Mouse (Mus musculus): ENCODE results near the gene Dnase1l3. TPM values are rescaled to one million over a fixed set of nuclear protein-coding genes. Genes with fewer than 3 reads are reported as not detected.

Dnase1l3 gene
- polyA plus RNA-seq, 1 experiment from 2014 or later, result 0.05 TPM

DNA sequence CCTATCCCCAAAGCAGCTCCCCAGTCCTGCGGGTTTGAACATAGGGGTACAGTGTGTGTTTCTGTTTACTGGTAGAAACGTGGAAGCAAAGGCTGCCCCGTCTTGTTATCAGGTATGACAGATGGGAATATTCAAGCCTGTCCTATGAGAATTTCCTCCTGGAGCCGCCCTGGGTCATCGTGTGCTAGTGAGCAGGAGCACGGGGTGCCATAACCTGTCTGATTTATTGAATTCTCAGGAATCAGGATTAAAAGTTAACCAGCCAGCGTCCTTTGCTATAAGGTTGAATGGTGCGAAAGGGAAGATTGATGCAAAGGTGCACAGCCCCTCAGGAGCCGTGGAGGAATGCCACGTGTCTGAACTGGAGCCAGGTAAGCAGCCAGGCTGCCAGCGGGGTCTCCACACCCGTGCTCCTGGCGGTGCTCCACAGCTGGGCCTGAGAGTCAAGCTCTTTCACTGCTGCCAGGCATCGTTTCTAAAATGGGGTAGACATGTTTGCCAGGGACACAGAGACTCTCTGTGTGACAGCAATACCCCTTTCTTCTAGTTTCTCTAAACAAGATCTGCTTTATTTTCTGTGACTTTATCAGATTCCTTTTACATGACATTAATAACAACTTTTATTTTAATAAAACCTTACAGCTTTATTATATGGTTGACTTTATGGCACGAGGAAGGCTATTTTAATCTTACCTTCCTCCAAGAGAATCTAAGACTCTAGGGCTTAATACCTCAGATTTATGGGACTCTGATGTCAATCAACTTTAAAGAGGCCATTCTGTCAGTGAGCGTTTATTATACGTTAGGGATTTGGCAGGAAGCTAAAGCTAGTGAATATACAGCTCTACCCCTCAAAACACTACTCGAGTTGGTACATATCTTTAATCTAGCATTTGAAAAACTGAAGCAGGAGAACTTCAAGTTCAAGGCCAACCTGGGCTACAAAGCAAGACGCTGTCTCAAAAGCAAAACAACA lies 55.3 kb downstream of the Dnase1l3 start:
- WGBS, result 83% methylated on average over 19 of the region's 19 CpGs
- peaks cover 36% of the 10 kb centered on the region for H3K36me3 ChIP-seq (ENCODE audit: insufficient read depth)
- DNase-seq, result no peak

GRCm38 (mm10) chr14:7937052-7937630 lies 57.2 kb downstream of the Dnase1l3 start:
- Histone ChIP-seq H3K4me1 (ENCODE audit: insufficient read depth) (no peaks in the 10 kb centered on the region), H3K9ac (no peak overlapping the region), H3K36me3 (ENCODE audit: insufficient read depth) (peaks cover 36% of the 10 kb centered on the region), H3K4me2 (no peak overlapping the region), H3K27me3 (ENCODE audit: insufficient read depth, low read length) (no peaks in the 10 kb centered on the region), H3K27ac (ENCODE audit: low read depth) (no peak overlapping the region), H3K4me3 (ENCODE audit: low read depth, low read length) (no peak overlapping the region), H3K9me3 (ENCODE audit: low read depth, low read length) (no peaks in the 10 kb centered on the region)
- 28% methylated on average over 17 of the region's 17 CpGs for WGBS
- ATAC-seq (ENCODE audit: insufficient read depth) (peak; percentile 54; the same call in 1 of the 2 replicates), DNase-seq (peak; percentile 74)
- peak; percentile 64 for TF ChIP-seq CTCF (IDR thresholded peaks at IDR 0.05; ENCODE audit: low read depth)

More for the DNA sequence above, 55.3 kb downstream of the Dnase1l3 start:
- Histone ChIP-seq H3K27ac (ENCODE audit: low read depth) (no peak overlapping the region), H3K9me3 (ENCODE audit: low read depth, low read length) (no peaks in the 10 kb centered on the region), H3K4me1 (ENCODE audit: insufficient read depth) (0 out of 2 replicates have a peak, but pooled peaks cover 3% of the 10 kb centered on the region), H3K4me2 (no peak overlapping the region), H3K27me3 (ENCODE audit: insufficient read depth, low read length) (no peaks in the 10 kb centered on the region), H3K4me3 (ENCODE audit: low read depth, low read length) (no peak overlapping the region), H3K9ac (no peak overlapping the region)
- no peak for ATAC-seq (ENCODE audit: insufficient read depth)
- no peak for TF ChIP-seq CTCF (IDR thresholded peaks at IDR 0.05; ENCODE audit: low read depth)

GRCm38 (mm10) chr14:7934166-7934565 lies 60.2 kb downstream of the Dnase1l3 start:
- no peak overlapping the region for H3K4me2 ChIP-seq
- H3K36me3 ChIP-seq (ENCODE audit: insufficient read depth), result peaks cover 48% of the 10 kb centered on the region
- no peaks in the 10 kb centered on the region for H3K27me3 ChIP-seq (ENCODE audit: insufficient read depth, low read length)
- WGBS, result 91% methylated on average over 7 of the region's 7 CpGs
- no peak overlapping the region for H3K4me3 ChIP-seq (ENCODE audit: low read depth, low read length)
- H3K4me1 ChIP-seq (ENCODE audit: insufficient read depth), result no peaks in the 10 kb centered on the region
- no peak overlapping the region for H3K27ac ChIP-seq (ENCODE audit: low read depth)
- H3K9ac ChIP-seq, result no peak overlapping the region
- DNase-seq (no peak), ATAC-seq (ENCODE audit: insufficient read depth) (no peak)
- no peaks in the 10 kb centered on the region for H3K9me3 ChIP-seq (ENCODE audit: low read depth, low read length)
- TF ChIP-seq CTCF (IDR thresholded peaks at IDR 0.05; ENCODE audit: low read depth), result no peak

DNA sequence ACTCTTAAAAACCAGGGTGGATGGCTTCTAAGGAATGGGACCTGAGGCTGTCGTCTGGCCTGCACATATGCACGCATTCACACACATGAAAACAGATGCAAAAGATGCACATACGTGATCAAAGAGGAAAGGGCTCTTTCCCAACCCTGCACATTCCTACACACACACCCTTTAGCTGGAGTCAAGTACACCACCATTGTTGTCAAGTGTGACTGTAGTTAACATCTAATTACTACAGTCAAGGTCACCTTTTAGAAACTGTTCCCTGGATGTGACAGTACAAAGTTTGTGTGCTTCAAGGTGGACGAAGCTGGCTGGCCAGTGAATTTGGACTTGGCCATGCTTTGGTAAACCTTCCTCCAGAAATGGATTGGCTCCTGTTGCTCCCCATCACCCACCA lies 62.2 kb downstream of the Dnase1l3 start:
- Histone ChIP-seq H3K9me3 (ENCODE audit: low read depth, low read length) (no peaks in the 10 kb centered on the region), H3K4me2 (no peak overlapping the region), H3K4me1 (ENCODE audit: insufficient read depth) (no peaks in the 10 kb centered on the region), H3K27me3 (ENCODE audit: insufficient read depth, low read length) (no peaks in the 10 kb centered on the region), H3K27ac (ENCODE audit: low read depth) (no peak overlapping the region), H3K4me3 (ENCODE audit: low read depth, low read length) (no peak overlapping the region), H3K36me3 (ENCODE audit: insufficient read depth) (peaks cover 58% of the 10 kb centered on the region), H3K9ac (no peak overlapping the region)
- ATAC-seq (ENCODE audit: insufficient read depth), result no peak
- no peak for DNase-seq
- TF ChIP-seq CTCF (IDR thresholded peaks at IDR 0.05; ENCODE audit: low read depth), result no peak
- 91% methylated on average over 4 of the region's 4 CpGs for WGBS

- Histone ChIP-seq H3K9me3 (ENCODE audit: low read depth, low read length) (no peaks in the 10 kb centered on the region), H3K36me3 (ENCODE audit: insufficient read depth) (peaks cover 75% of the 10 kb centered on the region), H3K27me3 (ENCODE audit: insufficient read depth, low read length) (no peaks in the 10 kb centered on the region), H3K4me2 (no peak overlapping the region), H3K4me3 (ENCODE audit: low read depth, low read length) (no peak overlapping the region), H3K4me1 (ENCODE audit: insufficient read depth) (no peaks in the 10 kb centered on the region), H3K9ac (no peak overlapping the region), H3K27ac (ENCODE audit: low read depth) (no peak overlapping the region)
- DNase-seq (no peak), ATAC-seq (ENCODE audit: insufficient read depth) (no peak)
- no peak for TF ChIP-seq CTCF (IDR thresholded peaks at IDR 0.05; ENCODE audit: low read depth)
- WGBS, result 79% methylated on average over 7 of the region's 7 CpGs
These were observed 65.3 kb downstream of the Dnase1l3 start for GRCm38 (mm10) chr14:7929029-7929428.

GRCm38 (mm10) chr14:7928362-7928761 lies 66.0 kb downstream of the Dnase1l3 start:
- H3K9ac ChIP-seq, result no peak overlapping the region
- TF ChIP-seq CTCF (IDR thresholded peaks at IDR 0.05; ENCODE audit: low read depth), result no peak
- no peaks in the 10 kb centered on the region for H3K9me3 ChIP-seq (ENCODE audit: low read depth, low read length)
- 85% methylated on average over 1 of the region's 1 CpGs for WGBS
- H3K36me3 ChIP-seq (ENCODE audit: insufficient read depth), result peaks cover 71% of the 10 kb centered on the region
- no peak overlapping the region for H3K4me2 ChIP-seq
- H3K27ac ChIP-seq (ENCODE audit: low read depth), result no peak overlapping the region
- no peaks in the 10 kb centered on the region for H3K4me1 ChIP-seq (ENCODE audit: insufficient read depth)
- H3K4me3 ChIP-seq (ENCODE audit: low read depth, low read length), result no peak overlapping the region
- ATAC-seq (ENCODE audit: insufficient read depth) (no peak), DNase-seq (no peak)
- no peaks in the 10 kb centered on the region for H3K27me3 ChIP-seq (ENCODE audit: insufficient read depth, low read length)

DNA sequence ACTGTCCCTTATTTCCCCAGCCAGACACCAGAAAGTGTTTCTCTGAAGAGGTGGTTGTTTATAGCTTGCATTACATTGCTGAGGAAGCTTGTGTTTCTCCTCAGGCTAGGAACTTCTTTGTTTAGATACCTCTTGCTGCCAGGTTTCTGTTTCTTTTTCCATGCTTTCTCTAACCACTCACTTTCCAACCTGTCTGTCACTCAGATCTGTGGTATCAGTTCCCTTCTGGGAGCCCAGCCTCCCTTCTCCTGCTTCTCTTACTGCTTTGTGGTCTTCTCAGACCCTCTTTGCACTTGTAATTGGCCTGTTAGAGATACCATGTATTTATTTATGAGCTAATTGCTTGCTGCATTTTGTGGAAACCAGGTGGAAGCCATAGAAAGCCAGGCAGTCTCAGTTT lies 70.7 kb downstream of the Dnase1l3 start:
- no peak overlapping the region for H3K4me3 ChIP-seq (ENCODE audit: low read depth, low read length)
- ATAC-seq (ENCODE audit: insufficient read depth), result no peak
- no peak overlapping the region for H3K9ac ChIP-seq
- no peaks in the 10 kb centered on the region for H3K9me3 ChIP-seq (ENCODE audit: low read depth, low read length)
- no peak for TF ChIP-seq CTCF (IDR thresholded peaks at IDR 0.05; ENCODE audit: low read depth)
- H3K4me2 ChIP-seq, result no peak overlapping the region
- DNase-seq, result no peak
- no peak overlapping the region for H3K27ac ChIP-seq (ENCODE audit: low read depth)
- H3K4me1 ChIP-seq (ENCODE audit: insufficient read depth), result peaks cover 10% of the 10 kb centered on the region
- no peaks in the 10 kb centered on the region for H3K27me3 ChIP-seq (ENCODE audit: insufficient read depth, low read length)
- H3K36me3 ChIP-seq (ENCODE audit: insufficient read depth), result peaks cover 53% of the 10 kb centered on the region

Data from lung, embryonic 14.5 days (tissue).